Mouse (Mus musculus) Patski (cell line): ENCODE data around the gene Zfand3. TPM values are rescaled to one million over a fixed set of nuclear protein-coding genes. Genes with fewer than 3 reads are reported as not detected.
A peak's percentile ranks its signal among the peaks of the same experiment; 100 is the strongest.

ENCODE experiments used
- ATAC-seq: fragments of 100-300 bp; one replicate; pipeline ENCODE4 v1.8.0; 2021
- CTCF ChIA-PET: fragments of 350-600 bp; sonication (Branson Sonifier 250); formaldehyde crosslinking; loops from one replicate; lab custom pipeline; 2022; ENCODE audit warnings: inconsistent platforms; lab: Charles Lee
- POLR2A ChIA-PET: fragments of 350-600 bp; sonication (Branson Sonifier 250); formaldehyde crosslinking; loops from one replicate; lab custom pipeline; 2022; ENCODE audit warnings: antibody characterized with exemption, inconsistent platforms; lab: Charles Lee
- DNase-seq: peaks from one replicate; pipeline ENCODE4 v3.0.0-alpha.2; 2011; ENCODE audit warnings: low read depth, low spot score
- H3K27me3 ChIP-seq: fragments of 371-371 bp; one replicate; pipeline ENCODE4 v1.5.1; 2021
- CTCF ChIP-seq: fragments of 100-300 bp; IDR thresholded peaks from one replicate; pipeline ENCODE4 v1.5.1; 2021
- in situ Hi-C: fragments of 300-500 bp; cut with MboI; formaldehyde crosslinking; loops from 3 replicates; pipeline ENCODE4 v1.11.1; 2018; ENCODE audit warnings: low pct_unique_long_range_greater_than_20kb, mixed read lengths
- polyA plus RNA-seq: library from polyadenylated mRNA; unstranded; gene quantifications from one replicate; pipeline ENCODE4 v1.2.3, GENCODE M21; 2021

Zfand3 gene
- polyA plus RNA-seq, 1 experiment from 2014 or later, result 133 TPM

GRCm38 (mm10) chr17:30154861-30155260, 150.3 kb downstream of the Zfand3 start:
- no peak for ATAC-seq
- in situ Hi-C loops, result no loop called here
- no peaks in the 10 kb centered on the region for H3K27me3 ChIP-seq
- DNase-seq, result no peak
- CTCF ChIA-PET, result interaction anchor here (1.0 kb wide), 1 partner anchor 13 kb away, joined by 3 read pairs; no protein-coding TSS in a partner anchor
- no peak for TF ChIP-seq CTCF
- POLR2A ChIA-PET, result interaction anchor here (0.6 kb wide), 1 partner anchor 17 kb away, joined by 3 read pairs; no protein-coding TSS in a partner anchor

- CTCF ChIA-PET, result interaction anchor here (1.6 kb wide), 1 partner anchor 10 kb away, joined by 5 read pairs; no protein-coding TSS in a partner anchor
- DNase-seq (no peak), ATAC-seq (no peak)
- POLR2A ChIA-PET, result no interaction called here
- no peak for TF ChIP-seq CTCF
- H3K27me3 ChIP-seq, result no peaks in the 10 kb centered on the region
- in situ Hi-C loops, result no loop called here
These were observed 150.9 kb downstream of the Zfand3 start for GRCm38 (mm10) chr17:30155411-30155925.

DNA sequence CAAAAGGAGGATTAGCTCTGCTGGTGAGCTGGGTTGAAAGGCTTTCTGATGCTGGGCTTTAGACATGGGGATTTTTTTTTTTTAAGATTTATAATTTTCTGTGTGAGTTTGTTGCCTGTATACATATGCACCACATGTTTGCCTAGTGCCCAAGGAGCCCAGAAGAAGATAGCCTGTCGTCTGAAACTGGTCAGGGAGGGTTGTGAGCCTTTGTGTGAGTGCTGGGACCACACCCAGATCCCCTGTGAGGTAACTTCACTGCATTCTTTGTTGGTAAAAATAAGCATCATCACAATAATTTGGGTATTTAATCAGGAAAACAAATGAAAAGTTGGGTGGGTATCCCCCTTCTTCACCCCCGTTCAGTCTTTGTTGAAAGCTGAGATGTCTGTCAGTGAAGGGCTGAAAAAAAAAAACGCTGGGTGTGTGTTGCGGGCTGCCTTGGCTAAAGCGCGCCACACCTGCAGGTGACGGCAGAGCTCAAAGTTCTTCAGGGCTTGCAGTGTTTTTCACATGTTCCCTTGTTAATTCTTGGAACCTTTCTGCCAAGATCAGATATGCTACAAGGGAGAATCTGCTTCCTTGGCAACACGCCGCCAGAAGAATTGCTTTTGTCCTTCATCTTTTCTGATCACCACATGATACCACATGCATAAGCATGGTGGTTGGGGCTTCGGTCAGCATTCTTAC, 154.0 kb downstream of the Zfand3 start:
- CTCF ChIA-PET, result no interaction called here
- in situ Hi-C loops, result no loop called here
- H3K27me3 ChIP-seq, result no peaks in the 10 kb centered on the region
- POLR2A ChIA-PET, result no interaction called here
- no peak for TF ChIP-seq CTCF
- ATAC-seq (no peak), DNase-seq (no peak)

- H3K27me3 ChIP-seq, result no peaks in the 10 kb centered on the region
- DNase-seq, result no peak
- ChIA-PET POLR2A (no interaction called here), CTCF (no interaction called here)
- in situ Hi-C loops, result no loop called here
- TF ChIP-seq CTCF, result no peak
- ATAC-seq, result no peak
These were observed 154.8 kb downstream of the Zfand3 start for GRCm38 (mm10) chr17:30159341-30159740.

DNA sequence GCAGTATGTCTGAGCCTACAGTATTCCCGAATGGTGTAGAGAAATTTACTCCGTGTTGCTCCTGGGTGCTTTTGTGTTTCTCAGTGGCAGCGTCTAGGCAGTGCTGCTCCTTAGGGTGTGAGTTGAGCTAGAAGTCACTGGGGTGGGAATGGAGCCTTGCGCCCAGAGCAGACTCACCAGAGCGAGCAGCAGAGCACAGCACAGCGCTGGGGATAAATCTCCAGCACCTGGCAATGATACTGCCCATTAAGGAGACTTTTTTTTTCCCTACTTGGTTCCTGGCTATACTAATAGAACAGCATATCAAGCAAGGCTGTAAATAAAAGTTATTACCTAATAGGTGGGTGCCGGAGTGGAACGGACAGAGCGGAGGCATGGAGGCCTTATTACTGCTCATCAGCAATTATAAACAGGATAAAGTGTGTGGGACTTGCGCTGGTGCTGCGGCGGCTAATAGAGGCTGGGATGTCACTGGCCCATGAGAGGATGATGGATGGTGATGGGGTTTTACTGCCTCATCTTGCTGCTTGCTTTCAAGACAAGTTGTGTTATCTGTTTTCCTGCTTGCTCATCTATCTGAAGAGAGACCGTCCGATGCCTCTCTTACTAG, 156.4 kb downstream of the Zfand3 start:
- no peak for TF ChIP-seq CTCF
- in situ Hi-C loops, result no loop called here
- DNase-seq (no peak), ATAC-seq (no peak)
- CTCF ChIA-PET, result no interaction called here
- no peaks in the 10 kb centered on the region for H3K27me3 ChIP-seq
- POLR2A ChIA-PET, result no interaction called here

DNA sequence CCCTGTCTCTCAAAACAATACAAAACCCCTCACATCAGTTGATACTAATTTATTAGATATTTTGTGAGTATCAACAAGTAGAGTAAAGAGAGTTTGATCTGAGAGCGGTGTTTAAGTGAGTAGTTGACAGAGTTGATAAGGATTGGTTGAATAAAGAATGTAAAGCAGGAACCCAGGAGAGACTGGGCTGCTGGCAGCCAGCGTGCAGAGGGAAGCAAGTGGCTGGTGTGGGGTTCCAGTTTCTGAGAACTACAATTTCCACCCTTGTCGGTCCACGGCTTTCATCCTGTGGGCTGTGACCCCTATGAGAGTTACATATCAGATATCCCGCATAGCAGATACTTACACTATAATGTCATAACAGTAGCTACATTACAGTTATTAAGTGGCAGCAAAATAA, 158.4 kb downstream of the Zfand3 start:
- ChIA-PET POLR2A (no interaction called here), CTCF (interaction anchor here (1.2 to 1.4 kb wide), 2 partner anchors 10 to 15 kb away, joined by 3 to 4 read pairs; no protein-coding TSS in a partner anchor)
- DNase-seq (no peak), ATAC-seq (no peak)
- in situ Hi-C loops, result no loop called here
- TF ChIP-seq CTCF, result no peak
- H3K27me3 ChIP-seq, result no peaks in the 10 kb centered on the region

- TF ChIP-seq CTCF, result no peak
- ChIA-PET POLR2A (no interaction called here), CTCF (interaction anchor here (1.0 to 1.4 kb wide), 3 partner anchors 10 to 28 kb away, joined by 3 to 4 read pairs (median 3); no protein-coding TSS in a partner anchor)
- DNase-seq, result no peak
- in situ Hi-C loops, result no loop called here
- ATAC-seq, result no peak
- H3K27me3 ChIP-seq, result no peaks in the 10 kb centered on the region
These were observed 159.3 kb downstream of the Zfand3 start for GRCm38 (mm10) chr17:30163793-30164192.

DNA sequence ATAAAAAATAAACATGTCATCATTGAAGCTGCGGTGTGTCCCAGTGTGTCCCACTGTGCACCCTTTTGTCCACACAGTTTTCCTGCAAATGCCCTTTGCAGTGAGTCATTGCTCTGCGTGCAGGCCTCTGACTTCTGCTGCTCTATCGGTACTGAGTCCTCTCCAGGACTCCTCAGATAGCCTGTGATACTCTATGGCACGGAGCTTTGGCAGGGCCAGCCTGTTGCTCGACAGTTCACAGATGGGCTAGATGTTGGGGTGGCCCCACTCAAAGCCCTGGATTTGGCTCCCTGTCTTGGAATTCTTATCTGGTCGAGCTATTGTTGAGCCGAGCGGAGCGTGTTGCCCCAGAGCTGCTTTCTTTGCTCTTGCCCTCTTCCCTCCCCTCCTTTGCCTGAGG, 160.3 kb downstream of the Zfand3 start:
- ChIA-PET CTCF (no interaction called here), POLR2A (no interaction called here)
- H3K27me3 ChIP-seq, result no peaks in the 10 kb centered on the region
- ATAC-seq, result no peak
- TF ChIP-seq CTCF, result no peak
- DNase-seq, result no peak
- in situ Hi-C loops, result no loop called here

DNA sequence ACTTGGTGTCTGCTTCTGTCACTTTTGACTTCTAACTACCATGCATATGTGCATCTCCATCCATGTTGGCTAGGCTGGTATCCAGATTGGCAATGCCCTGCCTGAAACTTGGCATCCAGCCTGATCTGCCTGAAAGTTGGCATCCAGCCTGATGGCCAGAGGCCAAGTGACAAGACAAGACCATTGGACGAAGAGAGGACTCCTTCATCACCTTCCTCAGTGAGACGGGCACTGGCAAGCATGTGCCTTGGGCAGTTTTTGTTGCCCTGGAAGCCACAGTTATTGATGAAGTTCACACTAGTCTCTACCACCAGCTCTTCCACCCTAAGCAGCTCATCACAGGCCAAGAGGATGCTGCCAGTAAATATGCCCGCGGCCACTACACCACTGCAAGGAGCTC, 172.9 kb downstream of the Zfand3 start:
- DNase-seq, result no peak
- in situ Hi-C loops, result no loop called here
- ChIA-PET CTCF (interaction anchor here (1.1 kb wide), 1 partner anchor 14 kb away, joined by 3 read pairs; no protein-coding TSS in a partner anchor), POLR2A (no interaction called here)
- no peaks in the 10 kb centered on the region for H3K27me3 ChIP-seq
- TF ChIP-seq CTCF, result no peak
- no peak for ATAC-seq

DNA sequence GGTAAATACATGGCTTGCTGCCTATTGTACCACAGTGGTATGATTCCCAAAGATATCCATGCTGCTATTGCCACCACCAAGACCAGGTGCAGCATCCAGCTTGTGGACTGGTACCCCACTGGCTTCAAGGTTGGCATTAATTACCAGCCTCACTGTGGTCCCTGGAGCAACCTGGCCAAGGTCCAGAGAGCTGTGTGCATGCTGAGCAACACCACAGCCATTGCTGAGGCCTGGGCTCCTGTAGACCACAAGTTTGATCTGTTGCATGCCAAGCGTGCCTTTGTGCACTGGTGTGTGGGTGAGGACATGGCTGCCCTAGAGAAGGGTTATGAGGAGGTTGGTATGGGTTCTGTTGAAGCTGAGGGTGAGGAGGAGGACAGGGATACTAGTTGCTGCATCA, 173.9 kb downstream of the Zfand3 start:
- peak; percentile 74 for DNase-seq
- in situ Hi-C loops, result no loop called here
- H3K27me3 ChIP-seq, result no peaks in the 10 kb centered on the region
- ChIA-PET POLR2A (no interaction called here), CTCF (interaction anchor here (0.8 kb wide), 1 partner anchor 25 kb away, joined by 3 read pairs; no protein-coding TSS in a partner anchor)
- peak; percentile 99 for ATAC-seq
- no peak for TF ChIP-seq CTCF

DNA sequence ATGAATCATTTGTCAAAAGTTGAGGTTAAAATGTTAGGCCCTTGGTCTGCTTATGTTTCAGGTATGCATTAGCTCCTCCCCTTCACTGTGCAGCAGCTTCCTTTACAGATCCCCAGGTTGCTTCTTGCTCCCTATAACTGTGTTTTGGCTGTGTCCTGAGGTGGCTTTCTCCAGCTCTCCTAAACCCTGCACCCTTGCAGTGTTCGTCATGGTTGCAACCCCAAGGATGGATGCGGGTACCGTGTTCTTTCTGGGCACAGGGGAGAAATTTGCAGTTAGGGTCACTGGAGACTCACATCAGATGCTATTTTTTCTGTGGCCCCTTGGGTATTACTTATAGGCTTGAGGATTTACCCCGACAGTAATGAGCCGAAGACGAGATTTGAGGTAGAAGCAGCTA, 175.7 kb downstream of the Zfand3 start:
- H3K27me3 ChIP-seq, result no peaks in the 10 kb centered on the region
- ChIA-PET CTCF (no interaction called here), POLR2A (interaction anchor here (0.7 kb wide), 1 partner anchor 34 kb away, joined by 3 read pairs; no protein-coding TSS in a partner anchor)
- ATAC-seq, result no peak
- in situ Hi-C loops, result no loop called here
- DNase-seq, result no peak
- no peak for TF ChIP-seq CTCF
